Mouse (Mus musculus) ES-E14 (cell line): Measurements from ENCODE around the gene Kif1b.

ENCODE experiments used
- CHD2 ChIP-seq: IDR thresholded peaks from 2 replicates; pipeline ENCODE4 v1.6.1; 2014; ENCODE audit warnings: mild to moderate bottlenecking, low read depth, low read length, inconsistent platforms
- MAFK ChIP-seq: IDR thresholded peaks from 2 replicates; pipeline ENCODE4 v1.6.1; 2014; ENCODE audit warnings: mild to moderate bottlenecking, low read depth, low read length, inconsistent platforms; ENCODE audit not compliant: insufficient read depth
- ZNF384 ChIP-seq: IDR thresholded peaks from 2 replicates; pipeline ENCODE4 v1.6.1; 2012; ENCODE audit warnings: low read depth, low read length, inconsistent platforms

- TF ChIP-seq CHD2 (no peak), MAFK (no peak), ZNF384 (no peak)
Measured at GRCm38 (mm10) chr4:149191103-149191502, 116.4 kb downstream of the Kif1b start.
